Mouse (Mus musculus) neural tube, embryonic 11.5 days (tissue): ENCODE data around the gene Exoc8. TPM values are rescaled to one million over a fixed set of nuclear protein-coding genes. Genes with fewer than 3 reads are reported as not detected.

Experiments
- ATAC-seq: fragments of 200-750 bp; cut with Nextera tagmentation; 2 replicates; pipeline ENCODE4 v1.8.0; 2017; ENCODE audit warnings: moderate number of reproducible peaks, mild to moderate bottlenecking, moderate TSS enrichment, moderate library complexity; ENCODE audit not compliant: insufficient read depth, low FRiP score, low TSS enrichment
- DNase-seq: peaks from one replicate; pipeline ENCODE4 v3.0.0-alpha.2; 2015; ENCODE audit warnings: low spot score
- H3K27ac ChIP-seq: fragments of 300-500 bp; sonication (generic); 2 replicates; pipeline ENCODE4 v1.5.1; 2014; ENCODE audit warnings: low read depth, mild to moderate bottlenecking, low read length
- H3K27me3 ChIP-seq: fragments of 300-500 bp; sonication (generic); 2 replicates; pipeline ENCODE4 v1.6.1; 2014; ENCODE audit warnings: mild to moderate bottlenecking, low read length, mixed read lengths; ENCODE audit not compliant: control insufficient read depth, insufficient read depth
- H3K36me3 ChIP-seq: fragments of 300-500 bp; sonication (generic); 2 replicates; pipeline ENCODE4 v1.6.1; 2014; ENCODE audit warnings: mild to moderate bottlenecking, low read length, moderate library complexity, mixed read lengths; ENCODE audit not compliant: control insufficient read depth, insufficient read depth
- H3K4me1 ChIP-seq: fragments of 300-500 bp; sonication (generic); 2 replicates; pipeline ENCODE4 v1.6.1; 2014; ENCODE audit warnings: low read length, mixed read lengths; ENCODE audit not compliant: control insufficient read depth, insufficient read depth
- H3K4me2 ChIP-seq: fragments of 300-500 bp; sonication (generic); 2 replicates; pipeline ENCODE4 v1.6.1; 2014; ENCODE audit warnings: low read depth, mild to moderate bottlenecking, moderate library complexity
- H3K4me3 ChIP-seq: fragments of 300-500 bp; sonication (generic); 2 replicates; pipeline ENCODE4 v1.5.1; 2014; ENCODE audit warnings: low read depth, low read length
- H3K9ac ChIP-seq: fragments of 300-500 bp; sonication (generic); 2 replicates; pipeline ENCODE4 v1.6.1; 2014; ENCODE audit warnings: mild to moderate bottlenecking, low read length
- H3K9me3 ChIP-seq: fragments of 300-500 bp; sonication (generic); 2 replicates; pipeline ENCODE4 v1.6.1; 2016; ENCODE audit warnings: low read length; ENCODE audit not compliant: control insufficient read depth
- WGBS: fragments of 180-500 bp; shearing (Covaris S2); extraction: QIAGEN DNeasy Blood & Tissue Kit; methylation state at CpG from one replicate; pipeline ENCODE4 v1.1.7; 2014; 5-methylcytosine and 5-hydroxymethylcytosine counted together
- polyA plus RNA-seq: library from polyadenylated mRNA; unstranded; fragments of >200 nt; fragmentation: Nextera tagmentation; extraction: Ambion mirVana; gene quantifications from 2 replicates; pipeline ENCODE4 v1.2.1, GENCODE M21; 2014

Gene Exoc8
- polyA plus RNA-seq, 1 experiment from 2014 or later, result 7.7 TPM

GRCm38 (mm10) chr8:124892596-124892995 lies 4.9 kb downstream of the Exoc8 start:
- H3K4me1 ChIP-seq, result peaks cover 7% of the 10 kb centered on the region; the same call in 1 of the 2 replicates
- ATAC-seq (no peak), DNase-seq (no peak)
- no peak overlapping the region for H3K9ac ChIP-seq
- WGBS, result 77% methylated on average over 3 of the region's 3 CpGs
- H3K27ac ChIP-seq, result no peak overlapping the region
- H3K4me3 ChIP-seq, result no peak overlapping the region
- H3K4me2 ChIP-seq, result no peak overlapping the region
- peaks cover 18% of the 10 kb centered on the region for H3K36me3 ChIP-seq
- no peaks in the 10 kb centered on the region for H3K9me3 ChIP-seq
- no peaks in the 10 kb centered on the region for H3K27me3 ChIP-seq

GRCm38 (mm10) chr8:124888385-124888784 lies 9.1 kb downstream of the Exoc8 start:
- H3K36me3 ChIP-seq, result peaks cover 39% of the 10 kb centered on the region
- no peak overlapping the region for H3K9ac ChIP-seq
- no peaks in the 10 kb centered on the region for H3K4me1 ChIP-seq
- DNase-seq (no peak), ATAC-seq (no peak)
- no peak overlapping the region for H3K27ac ChIP-seq
- WGBS, result 94% methylated on average over 5 of the region's 5 CpGs
- no peaks in the 10 kb centered on the region for H3K27me3 ChIP-seq
- H3K4me2 ChIP-seq, result no peak overlapping the region
- H3K9me3 ChIP-seq, result no peaks in the 10 kb centered on the region
- no peak overlapping the region for H3K4me3 ChIP-seq

- DNase-seq (no peak), ATAC-seq (no peak)
- WGBS, result 93% methylated on average over 10 of the region's 10 CpGs
- H3K4me1 ChIP-seq, result no peaks in the 10 kb centered on the region
- H3K36me3 ChIP-seq, result peaks cover 38% of the 10 kb centered on the region
- no peak overlapping the region for H3K9ac ChIP-seq
- H3K27ac ChIP-seq, result no peak overlapping the region
- H3K4me3 ChIP-seq, result no peak overlapping the region
- no peak overlapping the region for H3K4me2 ChIP-seq
- no peaks in the 10 kb centered on the region for H3K9me3 ChIP-seq
- H3K27me3 ChIP-seq, result no peaks in the 10 kb centered on the region
Measured at GRCm38 (mm10) chr8:124878946-124879526, 18.5 kb downstream of the Exoc8 start.

- Histone ChIP-seq H3K4me1 (no peaks in the 10 kb centered on the region), H3K9ac (no peak overlapping the region), H3K36me3 (peaks cover 36% of the 10 kb centered on the region), H3K27ac (no peak overlapping the region), H3K27me3 (no peaks in the 10 kb centered on the region), H3K4me2 (no peak overlapping the region), H3K4me3 (no peak overlapping the region), H3K9me3 (no peaks in the 10 kb centered on the region)
- 95% methylated on average over 5 of the region's 5 CpGs for WGBS
- no peak for ATAC-seq
- no peak for DNase-seq
Measured at GRCm38 (mm10) chr8:124878141-124878540, 19.4 kb downstream of the Exoc8 start.

- Histone ChIP-seq H3K4me2 (no peak overlapping the region), H3K9me3 (no peaks in the 10 kb centered on the region), H3K4me1 (no peaks in the 10 kb centered on the region), H3K27ac (no peak overlapping the region), H3K9ac (no peak overlapping the region), H3K4me3 (no peak overlapping the region), H3K27me3 (no peaks in the 10 kb centered on the region), H3K36me3 (peaks cover 13% of the 10 kb centered on the region; the same call in 1 of the 2 replicates)
- DNase-seq (no peak), ATAC-seq (no peak)
- 88% methylated on average over 5 of the region's 5 CpGs for WGBS
Measured at GRCm38 (mm10) chr8:124872690-124873089, 24.8 kb downstream of the Exoc8 start.

- peaks cover 12% of the 10 kb centered on the region for H3K36me3 ChIP-seq
- H3K27me3 ChIP-seq, result no peaks in the 10 kb centered on the region
- no peak overlapping the region for H3K27ac ChIP-seq
- H3K9me3 ChIP-seq, result no peaks in the 10 kb centered on the region
- H3K4me2 ChIP-seq, result no peak overlapping the region
- ATAC-seq, result no peak
- H3K4me1 ChIP-seq, result no peaks in the 10 kb centered on the region
- H3K9ac ChIP-seq, result no peak overlapping the region
- no peak for DNase-seq
- WGBS, result 95% methylated on average over 7 of the region's 7 CpGs
- no peak overlapping the region for H3K4me3 ChIP-seq
Measured at GRCm38 (mm10) chr8:124872081-124872480, 25.4 kb downstream of the Exoc8 start.

- no peaks in the 10 kb centered on the region for H3K9me3 ChIP-seq
- no peak overlapping the region for H3K4me2 ChIP-seq
- no peak overlapping the region for H3K27ac ChIP-seq
- no peaks in the 10 kb centered on the region for H3K27me3 ChIP-seq
- peaks cover 8% of the 10 kb centered on the region for H3K36me3 ChIP-seq
- ATAC-seq (no peak), DNase-seq (no peak)
- 95% methylated on average over 7 of the region's 7 CpGs for WGBS
- H3K4me1 ChIP-seq, result no peaks in the 10 kb centered on the region
- no peak overlapping the region for H3K9ac ChIP-seq
- H3K4me3 ChIP-seq, result no peak overlapping the region
Measured at GRCm38 (mm10) chr8:124871474-124871873, 26.0 kb downstream of the Exoc8 start.

GRCm38 (mm10) chr8:124869708-124870107 lies 27.8 kb downstream of the Exoc8 start:
- no peak for ATAC-seq
- 78% methylated on average over 6 of the region's 6 CpGs for WGBS
- no peak overlapping the region for H3K4me2 ChIP-seq
- no peak overlapping the region for H3K9ac ChIP-seq
- H3K36me3 ChIP-seq, result peaks cover 8% of the 10 kb centered on the region
- no peak for DNase-seq
- H3K9me3 ChIP-seq, result no peaks in the 10 kb centered on the region
- no peaks in the 10 kb centered on the region for H3K4me1 ChIP-seq
- H3K4me3 ChIP-seq, result no peak overlapping the region
- no peaks in the 10 kb centered on the region for H3K27me3 ChIP-seq
- H3K27ac ChIP-seq, result no peak overlapping the region

- H3K4me3 ChIP-seq, result no peak overlapping the region; the same call in 1 of the 2 replicates
- H3K4me2 ChIP-seq, result no peak overlapping the region
- H3K27ac ChIP-seq, result no peak overlapping the region
- no peak overlapping the region for H3K9ac ChIP-seq
- peaks cover under 1% of the 10 kb centered on the region for H3K36me3 ChIP-seq
- no peaks in the 10 kb centered on the region for H3K27me3 ChIP-seq
- no peaks in the 10 kb centered on the region for H3K9me3 ChIP-seq
- no peak for ATAC-seq
- no peak for DNase-seq
- H3K4me1 ChIP-seq, result peaks cover 4% of the 10 kb centered on the region; the same call in 1 of the 2 replicates
- 59% methylated on average over 2 of the region's 2 CpGs for WGBS
Measured at GRCm38 (mm10) chr8:124867126-124867525, 30.4 kb downstream of the Exoc8 start.
